Mouse (Mus musculus): Measurements from ENCODE around the gene Cpeb1.

GRCm38 (mm10) chr7:81453443-81454274 lies 1.6 kb downstream of the Cpeb1 start:
- no peak for TF ChIP-seq POLR2A (IDR thresholded peaks at IDR 0.05; ENCODE audit: extremely low read depth, insufficient read depth, low read length)
- TF ChIP-seq CTCF (IDR thresholded peaks at IDR 0.05; ENCODE audit: low read depth, low read length): no peak
